Mouse (Mus musculus) kidney, adult 2 months (tissue): ENCODE measurements around the gene Tfdp1. TPM values are rescaled to one million over a fixed set of nuclear protein-coding genes. Genes with fewer than 3 reads are reported as not detected.
A peak's percentile ranks its signal among the peaks of the same experiment; 100 is the strongest.

Experiments used
- DNase-seq: peaks from one replicate; pipeline ENCODE4 v3.0.0; 2021
- H3K27ac ChIP-seq: fragments of 200-500 bp; 2 replicates; pipeline ENCODE4 v1.5.1; 2012; ENCODE audit warnings: low read depth, low read length, control low read depth, inconsistent platforms; ENCODE audit not compliant: insufficient read depth
- H3K27me3 ChIP-seq: fragments of 200-500 bp; replicated peaks from 2 replicates; pipeline ENCODE4 v1.6.1; 2012; ENCODE audit warnings: mild to moderate bottlenecking, moderate library complexity, low read length, inconsistent platforms; ENCODE audit not compliant: control insufficient read depth, insufficient read depth
- H3K36me3 ChIP-seq: fragments of 200-500 bp; 2 replicates; pipeline ENCODE4 v1.6.1; 2012; ENCODE audit warnings: mild to moderate bottlenecking, moderate library complexity, low read length, inconsistent platforms; ENCODE audit not compliant: control insufficient read depth, insufficient read depth
- H3K4me1 ChIP-seq: fragments of 200-500 bp; 2 replicates; pipeline ENCODE4 v1.6.1; 2011; ENCODE audit warnings: low read length; ENCODE audit not compliant: control insufficient read depth, insufficient read depth
- H3K4me3 ChIP-seq: fragments of 200-500 bp; 2 replicates; pipeline ENCODE4 v1.5.1; 2011; ENCODE audit warnings: mild to moderate bottlenecking, low read depth, low read length, control low read depth; ENCODE audit not compliant: insufficient read depth
- CTCF ChIP-seq: fragments of 200-500 bp; conservative IDR thresholded peaks from 2 replicates; pipeline ENCODE4 v1.5.1; 2011; ENCODE audit warnings: low read depth, mild to moderate bottlenecking, control low read depth, low read length, moderate library complexity, mixed read lengths; ENCODE audit not compliant: insufficient read depth, insufficient read length
- POLR2A ChIP-seq: fragments of 200-500 bp; IDR thresholded peaks from one replicate; pipeline ENCODE4 v1.6.1; 2011; ENCODE audit warnings: low read depth, low read length, control low read depth
- WGBS: fragments of 180-500 bp; shearing (Covaris S2); methylation state at CpG from one replicate; pipeline ENCODE4 v1.1.7; 2018; 5-methylcytosine and 5-hydroxymethylcytosine counted together
- polyA plus RNA-seq: library from polyadenylated mRNA; depleted of rRNA; stranded (reverse); fragments of >200 nt; gene quantifications from 2 replicates; pipeline ENCODE4 v1.2.3, GENCODE M21; 2012; rRNA removed

Gene Tfdp1
- polyA plus RNA-seq, result 26.3 and 26.6 TPM in 2 replicates

DNA sequence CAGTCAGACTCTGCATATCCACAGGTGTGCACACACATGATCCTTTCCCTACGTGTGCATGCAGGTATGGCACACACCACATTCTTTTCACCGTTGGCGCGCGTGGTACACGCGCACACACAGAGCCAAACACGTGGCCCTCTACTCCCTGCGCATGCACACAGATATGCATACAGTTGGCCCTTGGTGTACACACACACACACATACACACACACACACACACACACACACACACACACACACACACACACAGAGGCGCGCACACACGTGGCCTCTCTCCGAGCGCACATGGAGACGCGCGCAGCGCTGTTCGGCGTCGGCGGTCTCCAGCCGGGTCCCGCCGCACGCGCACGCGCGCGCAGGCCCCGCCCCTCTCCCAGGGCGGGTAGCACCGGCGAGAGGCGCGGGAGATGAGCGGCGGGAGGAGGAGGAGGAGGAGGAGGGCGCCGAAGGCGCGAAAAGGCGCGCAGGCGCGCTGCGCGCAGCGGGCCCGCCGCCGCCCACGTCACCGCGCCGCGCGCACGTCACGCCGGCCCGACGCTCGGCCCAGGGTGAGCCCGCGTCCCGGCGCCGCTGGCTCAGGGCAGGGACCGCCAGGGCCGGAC, at the start of gene Tfdp1:
Gene Tfdp1 (plus strand): TSS at position 497 of the 606 bp plus-strand sequence.
- 6% methylated on average over 67 of the region's 72 CpGs for WGBS
- Histone ChIP-seq H3K4me3 (peak within 1 kb of the TSS; percentile 61), H3K36me3 (no peaks in the 10 kb centered on the region), H3K27me3 (no peaks in the 10 kb centered on the region), H3K4me1 (peaks cover 5% of the 10 kb centered on the region; the same call in 1 of the 2 replicates), H3K27ac (no peak within 1 kb of the TSS)
- DNase-seq, result peak; percentile 87
- TF ChIP-seq POLR2A, result no peak
- no peak for TF ChIP-seq CTCF

GRCm38 (mm10) chr8:13292364-13292763, 46.2 kb upstream of the Tfdp1 start:
- no peak overlapping the region for H3K4me3 ChIP-seq
- TF ChIP-seq POLR2A (no peak), CTCF (peak; percentile 95)
- H3K27me3 ChIP-seq, result no peaks in the 10 kb centered on the region
- WGBS, result 25% methylated on average over 9 of the region's 9 CpGs
- H3K27ac ChIP-seq, result no peak overlapping the region
- peaks cover 2% of the 10 kb centered on the region; the same call in 1 of the 2 replicates for H3K36me3 ChIP-seq
- 0 out of 2 replicates have a peak, but pooled peaks cover 3% of the 10 kb centered on the region for H3K4me1 ChIP-seq
- peak; percentile 85 for DNase-seq

- H3K27ac ChIP-seq, result 0 out of 2 replicates have a peak overlapping the region, but pooled peaks have one; percentile 4
- H3K27me3 ChIP-seq, result no peaks in the 10 kb centered on the region
- peak; percentile 75 for DNase-seq
- peaks cover 3% of the 10 kb centered on the region for H3K36me3 ChIP-seq
- WGBS, result 75% methylated on average over 9 of the region's 9 CpGs
- TF ChIP-seq POLR2A (no peak), CTCF (no peak)
- H3K4me1 ChIP-seq, result 0 out of 2 replicates have a peak, but pooled peaks cover 3% of the 10 kb centered on the region
- no peak overlapping the region for H3K4me3 ChIP-seq
Observed at GRCm38 (mm10) chr8:13293677-13294470, 44.7 kb upstream of the Tfdp1 start.

DNA sequence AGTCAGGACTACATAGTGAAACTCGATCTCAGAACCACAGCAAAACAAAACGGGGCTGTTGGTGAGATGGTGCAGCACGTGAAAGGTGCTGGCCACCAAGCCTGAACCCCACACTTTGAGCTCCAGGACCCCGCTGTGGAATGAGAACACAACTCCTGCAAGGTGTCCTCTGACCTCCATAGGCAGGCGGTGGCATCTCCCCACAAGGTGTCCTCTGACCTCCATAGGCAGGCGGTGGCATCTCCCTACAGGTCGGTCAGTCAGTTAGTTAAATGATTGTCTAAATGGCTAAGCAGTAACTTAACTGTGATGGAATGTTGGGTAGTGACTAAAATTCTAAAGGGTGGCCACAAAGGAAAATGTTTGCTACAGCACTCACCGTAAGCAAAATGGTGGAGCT, 39.0 kb upstream of the Tfdp1 start:
- H3K27me3 ChIP-seq, result no peaks in the 10 kb centered on the region
- H3K27ac ChIP-seq, result 0 out of 2 replicates have a peak overlapping the region, but pooled peaks have one; percentile 8
- no peak for TF ChIP-seq POLR2A
- TF ChIP-seq CTCF, result no peak
- WGBS, result 80% methylated on average over 8 of the region's 8 CpGs
- H3K4me3 ChIP-seq, result no peak overlapping the region
- H3K4me1 ChIP-seq, result no peaks in the 10 kb centered on the region; the same call in 1 of the 2 replicates
- peak; percentile 62 for DNase-seq
- H3K36me3 ChIP-seq, result peaks cover 5% of the 10 kb centered on the region

DNA sequence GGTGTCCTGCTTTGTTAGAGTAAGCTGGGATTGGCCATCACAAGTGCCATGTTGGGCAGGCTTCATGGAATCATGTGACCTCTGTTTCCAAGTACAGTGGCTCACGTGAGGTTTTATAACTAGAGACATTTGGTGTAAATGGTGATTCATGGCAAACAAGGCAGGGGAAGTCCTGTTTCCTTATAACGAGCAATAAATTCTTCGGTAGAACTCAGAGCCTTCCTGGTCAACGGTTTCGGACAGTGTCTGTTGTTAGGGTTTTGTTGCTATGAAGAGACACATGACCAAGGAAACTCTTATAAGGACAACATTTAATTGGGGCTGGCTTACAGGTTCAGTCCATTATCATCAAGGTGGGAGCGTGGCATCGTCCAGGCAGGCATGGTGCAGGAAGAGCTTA, 37.5 kb upstream of the Tfdp1 start:
- H3K27me3 ChIP-seq, result no peaks in the 10 kb centered on the region
- H3K4me3 ChIP-seq, result no peak overlapping the region
- H3K4me1 ChIP-seq, result no peaks in the 10 kb centered on the region; the same call in 1 of the 2 replicates
- no peak for DNase-seq
- WGBS, result 86% methylated on average over 7 of the region's 7 CpGs
- H3K27ac ChIP-seq, result no peak overlapping the region
- H3K36me3 ChIP-seq, result peaks cover 3% of the 10 kb centered on the region
- no peak for TF ChIP-seq POLR2A
- no peak for TF ChIP-seq CTCF

GRCm38 (mm10) chr8:13305459-13305858, 33.1 kb upstream of the Tfdp1 start:
- H3K4me3 ChIP-seq, result no peak overlapping the region
- no peak for TF ChIP-seq POLR2A
- TF ChIP-seq CTCF, result no peak
- peaks cover 2% of the 10 kb centered on the region for H3K36me3 ChIP-seq
- H3K27ac ChIP-seq, result no peak overlapping the region
- 82% methylated on average over 6 of the region's 6 CpGs for WGBS
- H3K4me1 ChIP-seq, result no peaks in the 10 kb centered on the region
- H3K27me3 ChIP-seq, result no peaks in the 10 kb centered on the region
- DNase-seq, result no peak

DNA sequence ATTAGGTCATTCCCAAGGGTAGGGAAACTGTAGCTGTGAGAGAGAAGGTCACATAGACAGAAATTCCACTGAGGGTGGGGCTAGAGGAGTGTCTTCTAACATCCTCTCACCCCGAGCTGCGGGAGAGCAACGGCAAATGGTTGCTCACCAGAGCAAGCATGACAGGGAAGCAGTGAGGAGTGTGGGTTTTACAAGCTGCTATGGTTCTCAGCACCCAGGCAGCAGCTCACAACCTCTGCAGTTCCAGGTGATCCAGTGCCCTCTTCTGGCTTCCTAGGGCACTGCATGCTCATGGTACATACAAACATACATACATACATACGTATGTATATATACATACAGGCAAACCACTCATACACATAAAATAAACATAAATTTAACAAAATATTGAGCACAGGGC, 32.7 kb upstream of the Tfdp1 start:
- Histone ChIP-seq H3K27ac (no peak overlapping the region), H3K4me3 (no peak overlapping the region), H3K27me3 (no peaks in the 10 kb centered on the region), H3K4me1 (no peaks in the 10 kb centered on the region), H3K36me3 (no peaks in the 10 kb centered on the region)
- no peak for DNase-seq
- 99% methylated on average over 4 of the region's 4 CpGs for WGBS
- TF ChIP-seq POLR2A (no peak), CTCF (no peak)
